Comparison of ENCODE assay signal across 8 mouse cellular contexts in genomic region chr7:67713820-67714510, GRCm38 (mm10). TPM values are rescaled to one million over a fixed set of nuclear protein-coding genes. Genes with fewer than 3 reads are reported as not detected.
DNase-seq lines count a peak whose midpoint lies in the region; ATAC-seq lines count a peak whose summit lies in the region.

No protein-coding gene starts in this region.

- H3K9ac ChIP-seq in heart, embryonic 11.5 days (ENCODE audit: low read depth, low read length): 0 out of 2 replicates have a peak overlapping the region, but pooled peaks have one; percentile 34
- H3K9ac ChIP-seq in midbrain, embryonic 14.5 days (replicated peaks; ENCODE audit: low read length): no peak overlapping the region; the same call in 1 of the 2 replicates

- H3K36me3 ChIP-seq in heart, embryonic 11.5 days (ENCODE audit: control insufficient read depth, insufficient read depth, low read length): peaks cover 16% of the 10 kb centered on the region
- peaks cover 3% of the 10 kb centered on the region; the same call in 1 of the 2 replicates for H3K36me3 ChIP-seq in midbrain, embryonic 14.5 days (ENCODE audit: control insufficient read depth, insufficient read depth, low read length)

- H3K27ac ChIP-seq in heart, embryonic 11.5 days (ENCODE audit: low read depth, low read length): peak overlapping the region; percentile 51
- peak overlapping the region; percentile 78 for H3K27ac ChIP-seq in midbrain, embryonic 14.5 days (replicated peaks; ENCODE audit: low read depth, low read length)

- peak; percentile 64 for DNase-seq in gastrocnemius, postnatal 10 days
- DNase-seq in gastrocnemius, postnatal 36 days: no peak
- peak; percentile 62 for DNase-seq in embryo, embryonic 10.5 days (ENCODE audit: low spot score)
- peak; percentile 54 to 71 for DNase-seq in layer of hippocampus, postnatal 10 days (ENCODE audit: low spot score in 2 of 2)
- DNase-seq in midbrain, embryonic 14.5 days: peak; percentile 87
- no peak for DNase-seq in urinary bladder, postnatal 25 days (ENCODE audit: low spot score)

- intact Hi-C loops in gastrocnemius, postnatal 36 days (cut with DNase I): no loop called here

- H3K4me2 ChIP-seq in heart, embryonic 11.5 days: peak overlapping the region; percentile 19; the same call in 1 of the 2 replicates
- H3K4me2 ChIP-seq in midbrain, embryonic 14.5 days (ENCODE audit: low read length): peak overlapping the region; percentile 17; the same call in 1 of the 2 replicates

- ATAC-seq in heart, embryonic 11.5 days (replicated peaks; ENCODE audit: insufficient number of reproducible peaks, low FRiP score, low TSS enrichment): peak; percentile 39; the same call in 1 of the 2 replicates
- ATAC-seq in midbrain, embryonic 14.5 days (ENCODE audit: low FRiP score, low TSS enrichment): peak; percentile 71; the same call in 1 of the 2 replicates
- no peak for ATAC-seq in CD4-positive, CD25-positive, alpha-beta regulatory T cell, adult 4 months

- 49% methylated on average over 19 of the region's 19 CpGs for WGBS in heart, embryonic 11.5 days (ENCODE audit: insufficient replicate concordance)
- WGBS in midbrain, embryonic 14.5 days: 34% methylated on average over 19 of the region's 19 CpGs

- no peak overlapping the region for H3K4me3 ChIP-seq in heart, embryonic 11.5 days (ENCODE audit: low read depth, low read length)
- no peak overlapping the region for H3K4me3 ChIP-seq in midbrain, embryonic 14.5 days (replicated peaks; ENCODE audit: low read depth, low read length)

- H3K9me3 ChIP-seq in heart, embryonic 11.5 days (replicated peaks; ENCODE audit: control insufficient read depth, low read length): no peaks in the 10 kb centered on the region
- H3K9me3 ChIP-seq in midbrain, embryonic 14.5 days (ENCODE audit: control insufficient read depth, low read length): peaks cover 7% of the 10 kb centered on the region; the same call in 1 of the 2 replicates

- peaks cover 40% of the 10 kb centered on the region for H3K4me1 ChIP-seq in heart, embryonic 11.5 days (ENCODE audit: control insufficient read depth, insufficient read depth, low read length)
- peaks cover 11% of the 10 kb centered on the region for H3K4me1 ChIP-seq in midbrain, embryonic 14.5 days (ENCODE audit: control insufficient read depth, insufficient read depth, low read length)

- no peaks in the 10 kb centered on the region for H3K27me3 ChIP-seq in heart, embryonic 11.5 days (ENCODE audit: control insufficient read depth, insufficient read depth, low read length)
- H3K27me3 ChIP-seq in midbrain, embryonic 14.5 days (ENCODE audit: control insufficient read depth, insufficient read depth, low read length): no peaks in the 10 kb centered on the region

RNA-seq across cellular contexts. Expression of gene Synm, which starts 45.6 kb away (rescaled TPM):
- 10 to 100 TPM; 78.3 to 80.3 TPM for total RNA-seq in gastrocnemius, postnatal 10 days (2021)
- 100 to 1,000 TPM; 254 to 276 TPM for total RNA-seq in gastrocnemius, postnatal 36 days (2021)
- polyA plus RNA-seq in heart, embryonic 11.5 days (2014; fragmentation: Nextera tagmentation; extraction: Ambion mirVana): 3.4 and 5.9 TPM in 2 replicates
- total RNA-seq in layer of hippocampus, postnatal 10 days (2021): 10 to 100 TPM; 26.8 to 29.4 TPM
- polyA plus RNA-seq in midbrain, embryonic 14.5 days (2014; fragmentation: Nextera tagmentation; extraction: Ambion mirVana): 2.0 and 2.4 TPM in 2 replicates
- not detected for polyA plus RNA-seq in CD4-positive, CD25-positive, alpha-beta regulatory T cell, adult 4 months (2017; shearing (Covaris generic))

Comparison
In these comparisons a context has a peak if more than half of its experiments do, and no peak if none do; other contexts are left out.
1. DNase-seq: peak in gastrocnemius, postnatal 10 days (single experiment), embryo, embryonic 10.5 days (single experiment), layer of hippocampus, postnatal 10 days (2 of 2) and midbrain, embryonic 14.5 days (single experiment); none in gastrocnemius, postnatal 36 days (0 of 2) and urinary bladder, postnatal 25 days (single experiment).